Mouse (Mus musculus) CH12.LX (cell line): ENCODE results near the gene Arl2. TPM values are rescaled to one million over a fixed set of nuclear protein-coding genes. Genes with fewer than 3 reads are reported as not detected.
A peak's percentile ranks its signal among the peaks of the same experiment; 100 is the strongest.

Experiments used
- DNase-seq: peaks from one replicate; pipeline ENCODE4 v3.0.0-alpha.2; 2013; ENCODE audit errors: extremely low read depth
- H3K27ac ChIP-seq: 2 replicates; pipeline ENCODE4 v1.5.1; 2012; ENCODE audit warnings: low read depth, mild to moderate bottlenecking, control low read depth, moderate library complexity; ENCODE audit not compliant: insufficient read depth
- H3K27me3 ChIP-seq: replicated peaks from 2 replicates; pipeline ENCODE3; 2012; ENCODE audit warnings: inconsistent platforms
- H3K36me3 ChIP-seq, 2 experiments: replicated peaks in 1 of 2; 2 replicates each; pipeline versions ENCODE3 to v1.6.1; 2012; ENCODE audit warnings: inconsistent platforms in 1 of 2, low read length in 1 of 2, mild to moderate bottlenecking in 1 of 2, mixed read lengths in 1 of 2, moderate library complexity in 1 of 2; ENCODE audit not compliant: control insufficient read depth in 1 of 2, insufficient read depth in 1 of 2
- H3K4me1 ChIP-seq, 2 experiments: 2 replicates each; pipeline ENCODE4 v1.6.1; 2012; ENCODE audit warnings: inconsistent platforms in 1 of 2, moderate library complexity in 1 of 2; ENCODE audit not compliant: insufficient read depth in 2 of 2, control insufficient read depth in 1 of 2
- H3K4me2 ChIP-seq: 2 replicates; pipeline ENCODE4 v1.6.1; 2012; ENCODE audit warnings: low read depth, mild to moderate bottlenecking, control low read depth; ENCODE audit not compliant: poor library complexity, insufficient read depth, severe bottlenecking
- H3K4me3 ChIP-seq, 3 experiments: fragments of 150-350 bp in 1 of 3; sonication (generic) in 1 of 3; replicated peaks in 1 of 3; 2 replicates each; pipeline versions ENCODE3 to v1.5.1; 2011 to 2012; ENCODE audit warnings: low read depth in 2 of 3, low read length in 2 of 3, mild to moderate bottlenecking in 2 of 3, moderate library complexity in 2 of 3, control low read depth in 1 of 3, improper control_type of control experiment in 1 of 3, inconsistent platforms in 1 of 3, mixed read lengths in 1 of 3; ENCODE audit not compliant: poor library complexity in 1 of 3
- H3K79me2 ChIP-seq: replicated peaks from 2 replicates; pipeline ENCODE4 v1.6.1; 2012; ENCODE audit warnings: mild to moderate bottlenecking, moderate library complexity; ENCODE audit not compliant: control insufficient read depth, poor library complexity, insufficient read depth, severe bottlenecking; ENCODE audit errors: extremely low read depth
- H3K9ac ChIP-seq: 2 replicates; pipeline ENCODE4 v1.6.1; 2012; ENCODE audit warnings: low read depth, mild to moderate bottlenecking, control low read depth, moderate library complexity; ENCODE audit not compliant: insufficient read depth
- H3K9me3 ChIP-seq: replicated peaks from 2 replicates; pipeline ENCODE3; 2012; ENCODE audit warnings: low read length, inconsistent platforms, mixed read lengths
- BHLHE40 ChIP-seq: IDR thresholded peaks from 2 replicates; pipeline ENCODE4 v1.6.1; 2011; ENCODE audit warnings: mild to moderate bottlenecking, low read depth, low read length, improper control_type of control experiment
- CHD1 ChIP-seq: IDR thresholded peaks from 2 replicates; pipeline ENCODE4 v1.6.1; 2012; ENCODE audit warnings: low read depth, low read length, improper control_type of control experiment, inconsistent platforms
- CHD2 ChIP-seq: IDR thresholded peaks from 2 replicates; pipeline ENCODE4 v1.6.1; 2011; ENCODE audit warnings: low read length, improper control_type of control experiment
- CTCF ChIP-seq, 2 experiments: IDR thresholded peaks in 1 of 2; conservative IDR thresholded peaks in 1 of 2; 2 replicates each; pipeline ENCODE4 v1.5.1; 2011 to 2012; ENCODE audit warnings: low read depth in 2 of 2, low read length in 2 of 2, improper control_type of control experiment in 1 of 2, inconsistent platforms in 1 of 2, mild to moderate bottlenecking in 1 of 2, moderate library complexity in 1 of 2
- E2F4 ChIP-seq: IDR thresholded peaks from 2 replicates; pipeline ENCODE4 v1.6.1; 2011; ENCODE audit warnings: low read depth, low read length, improper control_type of control experiment; ENCODE audit not compliant: insufficient replicate concordance
- ELF1 ChIP-seq: IDR thresholded peaks from 2 replicates; pipeline ENCODE4 v1.6.1; 2014; ENCODE audit warnings: low read depth, mild to moderate bottlenecking, inconsistent platforms, low read length, improper control_type of control experiment
- EP300 ChIP-seq: IDR thresholded peaks from 2 replicates; pipeline ENCODE4 v1.6.1; 2011; ENCODE audit warnings: low read length, improper control_type of control experiment
- ETS1 ChIP-seq: conservative IDR thresholded peaks from 2 replicates; pipeline ENCODE4 v1.6.1; 2012; ENCODE audit warnings: low read depth, mild to moderate bottlenecking, inconsistent platforms, low read length, improper control_type of control experiment, moderate library complexity
- GABPA ChIP-seq: IDR thresholded peaks from 2 replicates; pipeline ENCODE4 v1.6.1; 2012; ENCODE audit warnings: low read depth, low read length, improper control_type of control experiment, inconsistent platforms; ENCODE audit not compliant: insufficient replicate concordance
- HCFC1 ChIP-seq: IDR thresholded peaks from 2 replicates; pipeline ENCODE4 v1.6.1; 2012; ENCODE audit warnings: low read depth, mild to moderate bottlenecking, inconsistent platforms, low read length, improper control_type of control experiment
- IRF4 ChIP-seq: IDR thresholded peaks from 2 replicates; pipeline ENCODE4 v1.6.1; 2014; ENCODE audit warnings: low read depth, mild to moderate bottlenecking, inconsistent platforms, low read length, improper control_type of control experiment
- JUN ChIP-seq: IDR thresholded peaks from 2 replicates; pipeline ENCODE4 v1.6.1; 2011; ENCODE audit warnings: low read depth, mild to moderate bottlenecking, low read length, improper control_type of control experiment, moderate library complexity; ENCODE audit not compliant: insufficient read depth
- JUND ChIP-seq: conservative IDR thresholded peaks from 2 replicates; pipeline ENCODE4 v1.6.1; 2011; ENCODE audit warnings: low read depth, low read length, improper control_type of control experiment
- KAT2A ChIP-seq: IDR thresholded peaks from 2 replicates; pipeline ENCODE4 v1.6.1; 2012; ENCODE audit warnings: low read length, improper control_type of control experiment, inconsistent platforms; ENCODE audit not compliant: insufficient replicate concordance
- MAFK ChIP-seq: IDR thresholded peaks from 2 replicates; pipeline ENCODE4 v1.6.1; 2011; ENCODE audit warnings: low read length, improper control_type of control experiment; ENCODE audit not compliant: insufficient replicate concordance
- MAX ChIP-seq: IDR thresholded peaks from 2 replicates; pipeline ENCODE4 v1.6.1; 2011; ENCODE audit warnings: low read length, improper control_type of control experiment
- MAZ ChIP-seq: IDR thresholded peaks from 2 replicates; pipeline ENCODE4 v1.6.1; 2012; ENCODE audit warnings: low read depth, mild to moderate bottlenecking, inconsistent platforms, low read length, improper control_type of control experiment, moderate library complexity
- MEF2A ChIP-seq: IDR thresholded peaks from 2 replicates; pipeline ENCODE4 v1.6.1; 2014; ENCODE audit warnings: low read depth, mild to moderate bottlenecking, inconsistent platforms, low read length, improper control_type of control experiment, borderline replicate concordance
- MXI1 ChIP-seq: IDR thresholded peaks from 2 replicates; pipeline ENCODE4 v1.6.1; 2011; ENCODE audit warnings: mild to moderate bottlenecking, low read depth, low read length, improper control_type of control experiment
- MYC ChIP-seq: IDR thresholded peaks from 2 replicates; pipeline ENCODE4 v1.6.1; 2011; ENCODE audit warnings: low read depth, mild to moderate bottlenecking, improper control_type of control experiment, low read length
- NELFE ChIP-seq: IDR thresholded peaks from 2 replicates; pipeline ENCODE4 v1.6.1; 2011; ENCODE audit warnings: low read depth, low read length, improper control_type of control experiment
- NRF1 ChIP-seq: IDR thresholded peaks from 2 replicates; pipeline ENCODE4 v1.6.1; 2014; ENCODE audit warnings: low read depth, mild to moderate bottlenecking, inconsistent platforms, low read length, improper control_type of control experiment, moderate library complexity
- PAX5 ChIP-seq: IDR thresholded peaks from 2 replicates; pipeline ENCODE4 v1.6.1; 2012; ENCODE audit warnings: low read length, inconsistent platforms, mixed read lengths
- POLR2A ChIP-seq: IDR thresholded peaks from 2 replicates; pipeline ENCODE4 v1.6.1; 2011; ENCODE audit warnings: low read depth, mild to moderate bottlenecking, improper control_type of control experiment, low read length
- POLR2AphosphoS2 ChIP-seq: IDR thresholded peaks from 2 replicates; pipeline ENCODE4 v1.6.1; 2011; ENCODE audit warnings: low read depth, low read length, improper control_type of control experiment
- RAD21 ChIP-seq: IDR thresholded peaks from 2 replicates; pipeline ENCODE4 v1.6.1; 2011; ENCODE audit warnings: low read depth, mild to moderate bottlenecking, low read length, improper control_type of control experiment, moderate library complexity
- RCOR1 ChIP-seq: conservative IDR thresholded peaks from 2 replicates; pipeline ENCODE4 v1.6.1; 2012; ENCODE audit warnings: low read depth, mild to moderate bottlenecking, inconsistent platforms, low read length, improper control_type of control experiment
- SIN3A ChIP-seq: IDR thresholded peaks from 2 replicates; pipeline ENCODE4 v1.6.1; 2012; ENCODE audit warnings: low read length, improper control_type of control experiment, inconsistent platforms
- SMC3 ChIP-seq: IDR thresholded peaks from 2 replicates; pipeline ENCODE4 v1.6.1; 2011; ENCODE audit warnings: low read depth, low read length, improper control_type of control experiment
- TBP ChIP-seq: conservative IDR thresholded peaks from 2 replicates; pipeline ENCODE4 v1.6.1; 2011; ENCODE audit warnings: low read depth, low read length, improper control_type of control experiment
- TCF12 ChIP-seq: IDR thresholded peaks from 2 replicates; pipeline ENCODE4 v1.6.1; 2014; ENCODE audit warnings: low read depth, mild to moderate bottlenecking, inconsistent platforms, low read length, improper control_type of control experiment
- UBTF ChIP-seq: IDR thresholded peaks from 2 replicates; pipeline ENCODE4 v1.6.1; 2012; ENCODE audit warnings: low read depth, mild to moderate bottlenecking, inconsistent platforms, low read length, improper control_type of control experiment, moderate library complexity
- USF1 ChIP-seq: IDR thresholded peaks from 2 replicates; pipeline ENCODE4 v1.6.1; 2014; ENCODE audit warnings: low read depth, mild to moderate bottlenecking, inconsistent platforms, low read length, improper control_type of control experiment
- USF2 ChIP-seq: conservative IDR thresholded peaks from 2 replicates; pipeline ENCODE4 v1.6.1; 2011; ENCODE audit warnings: low read depth, low read length, improper control_type of control experiment
- ZC3H11A ChIP-seq: IDR thresholded peaks from 2 replicates; pipeline ENCODE4 v1.6.1; 2012; ENCODE audit warnings: low read depth, mild to moderate bottlenecking, inconsistent platforms, low read length, improper control_type of control experiment
- ZKSCAN1 ChIP-seq: IDR thresholded peaks from 2 replicates; pipeline ENCODE4 v1.6.1; 2012; ENCODE audit warnings: low read depth, inconsistent platforms, low read length, improper control_type of control experiment, borderline replicate concordance
- ZMIZ1 ChIP-seq: IDR thresholded peaks from 2 replicates; pipeline ENCODE4 v1.6.1; 2012; ENCODE audit warnings: low read depth, mild to moderate bottlenecking, inconsistent platforms, low read length, improper control_type of control experiment
- ZNF384 ChIP-seq: IDR thresholded peaks from 2 replicates; pipeline ENCODE4 v1.6.1; 2012; ENCODE audit warnings: low read depth, low read length, improper control_type of control experiment, inconsistent platforms
- dilution Hi-C: fragments of 300-500 bp; cut with MboI; formaldehyde crosslinking; loops from 2 replicates; pipeline ENCODE4 v1.14.3; 2020; ENCODE audit warnings: low sequenced_read_pairs; ENCODE audit not compliant: extremely low pct_unique_long_range_greater_than_20kb, extremely low pct_ligation_motif_present
- in situ Hi-C: fragments of 300-500 bp; cut with MboI; formaldehyde crosslinking; loops from 3 replicates; pipeline ENCODE4 v1.14.3; 2019; ENCODE audit warnings: low sequenced_read_pairs, low pct_ligation_motif_present, low pct_unique_long_range_greater_than_20kb, mixed read lengths
- polyA plus RNA-seq: library from polyadenylated mRNA; unstranded; fragments of >175 nt; gene quantifications from 2 replicates; pipeline ENCODE4 v1.2.1, GENCODE M21; 2012; ENCODE audit warnings: low read depth; ENCODE audit not compliant: insufficient read length
- total RNA-seq, 2 experiments: library from RNA; depleted of rRNA; stranded (reverse); fragments of 300-350 nt in 1 of 2; fragments of >200 nt in 1 of 2; gene quantifications; 2 replicates each; pipeline ENCODE4 v1.2.3; 2012 to 2014

The Arl2 gene
- total and polyA plus RNA-seq, 3 experiments = 27.9 to 48.4 (median 36.9) TPM

DNA sequence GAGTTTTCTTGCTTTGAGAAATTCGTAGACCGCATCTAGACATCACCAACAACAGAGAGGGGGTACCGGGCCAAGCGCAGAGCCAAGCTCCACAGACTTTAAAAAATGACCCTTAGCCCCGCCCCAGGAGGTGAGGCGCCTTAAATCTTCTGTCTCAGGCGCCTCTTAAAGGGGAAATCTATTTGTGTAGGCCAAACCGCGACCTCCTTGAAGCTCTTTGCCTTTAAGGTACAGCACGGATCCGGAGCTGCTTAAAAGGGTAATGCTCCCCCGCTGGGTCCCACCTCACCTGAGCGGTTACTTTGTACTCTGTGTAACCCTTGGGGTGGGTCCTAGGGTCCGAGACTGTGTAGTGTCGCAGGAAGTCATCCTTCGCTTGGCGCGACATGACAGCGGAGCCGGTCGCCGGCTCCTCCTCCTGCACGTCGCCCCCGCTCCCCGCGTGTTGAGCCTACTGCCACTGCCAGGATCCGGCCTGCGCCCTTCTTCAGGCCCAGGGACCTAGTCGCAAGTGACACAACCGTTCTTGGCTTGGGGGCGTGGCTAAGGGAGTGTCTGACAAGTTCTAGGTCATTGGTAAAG is 13.5 kb downstream of the Arl2 start, which contains the start of gene Snx15:
Gene Snx15 (minus strand): TSS at position 545 of the 582 bp plus-strand sequence.
- dilution Hi-C loops (no loop called here), in situ Hi-C loops (loop anchor here (10.0 kb wide), 1 partner anchor 163 kb away; the partner anchor contains the start of gene Pola2)
- H3K79me2 ChIP-seq = no peaks in the 10 kb centered on the region
- peak; percentile 99 for DNase-seq
- H3K9me3 ChIP-seq = no peaks in the 10 kb centered on the region
- peak within 1 kb of the TSS; percentile 71 for H3K4me2 ChIP-seq
- H3K4me1 ChIP-seq = peaks cover 4 to 9% of the 10 kb centered on the region in 2 experiments; a peak in 3 of 4 replicates
- H3K27ac ChIP-seq = peak within 1 kb of the TSS; percentile 86
- peak within 1 kb of the TSS; percentile 55 to 68 (median 56) for H3K4me3 ChIP-seq
- peaks cover 0 to 8% of the 10 kb centered on the region in 2 experiments for H3K36me3 ChIP-seq
- TF ChIP-seq HCFC1 = peak; percentile 73
- TF ChIP-seq JUN = no peak
- no peak; the same call in 1 of the 2 replicates for TF ChIP-seq POLR2AphosphoS2
- TF ChIP-seq KAT2A = no peak
- no peak for TF ChIP-seq USF1
- TF ChIP-seq CHD1 = no peak
- TF ChIP-seq MAX = peak; percentile 75
- no peak for TF ChIP-seq ZKSCAN1
- TF ChIP-seq CTCF (conservative IDR thresholded peaks at IDR 0.05 in 1 of 2, IDR thresholded peaks at IDR 0.05 in 1 of 2; ENCODE audit: low read depth in 2 of 2, low read length in 2 of 2) = no peak
- peak; percentile 80 for TF ChIP-seq POLR2A
- no peak for TF ChIP-seq BHLHE40
- no peak; the same call in 1 of the 2 replicates for TF ChIP-seq NRF1
- TF ChIP-seq ETS1 = no peak
- no peak for TF ChIP-seq CHD2
- TF ChIP-seq E2F4 = no peak; the same call in 1 of the 2 replicates
- no peak for TF ChIP-seq MAFK
- TF ChIP-seq EP300 = no peak
- TF ChIP-seq NELFE = peak; percentile 71; the same call in 1 of the 2 replicates
- peak; percentile 74; the same call in 1 of the 2 replicates for TF ChIP-seq MXI1
- TF ChIP-seq TCF12 = 0 out of 2 replicates have a peak, but pooled peaks have one; percentile 33
- TF ChIP-seq SMC3 = no peak
- peak; percentile 86; the same call in 1 of the 2 replicates for TF ChIP-seq UBTF
- TF ChIP-seq SIN3A = peak; percentile 100
- TF ChIP-seq MYC = no peak
- TF ChIP-seq TBP = peak; percentile 92
- TF ChIP-seq ZNF384 = no peak
- TF ChIP-seq GABPA = no peak
- no peak for TF ChIP-seq PAX5
- no peak; the same call in 1 of the 2 replicates for TF ChIP-seq ELF1
- 0 out of 2 replicates have a peak, but pooled peaks have one; percentile 7 for TF ChIP-seq USF2
- no peak for TF ChIP-seq IRF4
- no peak for TF ChIP-seq RAD21
- peak; percentile 45; the same call in 1 of the 2 replicates for TF ChIP-seq ZC3H11A
- peak; percentile 73 for TF ChIP-seq MAZ
- TF ChIP-seq ZMIZ1 = no peak
- TF ChIP-seq MEF2A = 0 out of 2 replicates have a peak, but pooled peaks have one; percentile 8
- TF ChIP-seq RCOR1 = no peak
- no peak for TF ChIP-seq JUND
- H3K9ac ChIP-seq = peak within 1 kb of the TSS; percentile 58
- no peaks in the 10 kb centered on the region for H3K27me3 ChIP-seq
